11 mouse cellular contexts compared by ENCODE assay signal in the genomic region with DNA sequence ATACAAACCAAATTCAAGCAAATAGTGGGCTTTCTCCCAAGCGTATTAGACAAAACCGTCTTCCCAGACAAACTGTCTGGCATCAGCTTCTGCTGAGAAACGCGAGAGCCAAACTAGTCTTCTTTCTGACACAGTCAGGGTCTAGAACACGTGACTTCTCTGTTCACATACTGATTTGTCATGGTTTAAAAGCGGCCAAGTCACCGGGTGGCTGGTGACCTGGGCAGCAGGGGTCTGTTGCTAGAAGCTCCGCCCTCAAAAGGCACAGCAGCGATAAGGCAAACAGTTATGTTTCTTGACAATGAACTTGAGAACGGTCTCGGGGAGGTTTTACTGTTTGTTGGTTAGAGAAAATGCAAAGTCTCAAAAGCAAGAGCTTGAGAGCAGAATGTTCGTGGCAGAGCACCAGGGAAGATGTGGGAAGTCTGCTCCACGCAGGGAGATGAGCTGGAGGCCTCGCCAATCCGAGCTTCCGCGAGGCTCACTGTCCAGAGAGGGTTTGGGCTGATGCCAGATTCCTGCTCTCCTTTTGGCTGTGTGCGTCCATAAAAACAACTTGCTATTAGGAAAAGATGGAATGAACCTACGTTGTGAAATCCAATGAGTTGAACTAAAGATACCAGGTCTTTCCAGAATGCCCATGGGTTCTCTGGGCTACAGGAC. TPM values are rescaled to one million over a fixed set of nuclear protein-coding genes. Genes with fewer than 3 reads are reported as not detected.
DNase-seq lines count a peak whose midpoint lies in the region; ATAC-seq and TF ChIP-seq lines count a peak whose summit lies in the region.
"Had no signal": no experiment of that assay in that cellular context is flagged by ENCODE, and none has a peak within 500 bp of the region (broad histone marks: within the 10 kb centered on the region; RNA-seq: fewer than 3 reads in every experiment).

No protein-coding gene starts in this region.

- H3K27me3 ChIP-seq in hindbrain, embryonic 15.5 days, result no peaks in the 10 kb centered on the region
- no peaks in the 10 kb centered on the region for H3K27me3 ChIP-seq in hindbrain, embryonic 13.5 days
- 0 out of 4 replicates have a peak, but pooled peaks cover 0 to 2% of the 10 kb centered on the region in 2 experiments for H3K27me3 ChIP-seq in MEL (ENCODE audit: control insufficient read depth in 1 of 2, insufficient read depth in 2 of 2, low read length in 2 of 2)
- H3K27me3 ChIP-seq in forebrain, embryonic 10.5 days (ENCODE audit: poor library complexity, severe bottlenecking), result no peaks in the 10 kb centered on the region
- no peaks in the 10 kb centered on the region for H3K27me3 ChIP-seq in midbrain, embryonic 13.5 days
- H3K27me3 ChIP-seq: embryonic facial prominence, embryonic 12.5 days had no signal

- H3K27ac ChIP-seq in hindbrain, embryonic 15.5 days (replicated peaks), result no peak overlapping the region
- no peak overlapping the region for H3K27ac ChIP-seq in hindbrain, embryonic 13.5 days
- H3K27ac ChIP-seq in MEL (ENCODE audit: control insufficient read depth, low read depth, low read length), result no peak overlapping the region
- no peak overlapping the region for H3K27ac ChIP-seq in forebrain, embryonic 10.5 days
- no peak overlapping the region for H3K27ac ChIP-seq in midbrain, embryonic 13.5 days
- H3K27ac ChIP-seq: embryonic facial prominence, embryonic 12.5 days; macrophage had no signal

- 67% methylated on average over 19 of the region's 19 CpGs for whole genome bisulfite sequencing in hindbrain, embryonic 15.5 days
- WGBS in hindbrain, embryonic 13.5 days, result 79% methylated on average over 19 of the region's 19 CpGs
- 94% methylated on average over 19 of the region's 19 CpGs for WGBS in forebrain, embryonic 10.5 days
- WGBS in midbrain, embryonic 13.5 days, result 87% methylated on average over 19 of the region's 19 CpGs

- DNase-seq in MEL (ENCODE audit: low read depth, low spot score), result no peak
- peak; percentile 81 to 82 for DNase-seq in cerebellum, adult 18-20 months
- DNase-seq in kidney, postnatal 4 days, result peak; percentile 49 to 56
- DNase-seq in layer of hippocampus, postnatal 36 days, result no peak
- no peak for DNase-seq in forebrain, embryonic 10.5 days (ENCODE audit: extremely low spot score, low spot score)

- TF ChIP-seq POLR2A in MEL (IDR thresholded peaks at IDR 0.05; ENCODE audit: control insufficient read depth in 1 of 2, insufficient read depth in 1 of 2, low read depth in 1 of 2, low read length in 2 of 2, poor library complexity in 1 of 2), result no peak

- TF ChIP-seq RAD21 in MEL (IDR thresholded peaks at IDR 0.05; ENCODE audit: low read depth, low read length), result no peak

- H3K4me2 ChIP-seq in hindbrain, embryonic 15.5 days, result peak overlapping the region; percentile 13; the same call in 1 of the 2 replicates
- no peak overlapping the region for H3K4me2 ChIP-seq in hindbrain, embryonic 13.5 days
- no peak overlapping the region for H3K4me2 ChIP-seq in midbrain, embryonic 13.5 days (replicated peaks)
- H3K4me2 ChIP-seq: embryonic facial prominence, embryonic 12.5 days had no signal

- H3K4me3 ChIP-seq in hindbrain, embryonic 15.5 days, result no peak overlapping the region
- no peak overlapping the region for H3K4me3 ChIP-seq in hindbrain, embryonic 13.5 days
- no peak overlapping the region for H3K4me3 ChIP-seq in MEL (ENCODE audit: control insufficient read depth in 1 of 2, insufficient read depth in 1 of 2, low read depth in 2 of 2, low read length in 2 of 2)
- no peak overlapping the region for H3K4me3 ChIP-seq in forebrain, embryonic 10.5 days
- no peak overlapping the region for H3K4me3 ChIP-seq in midbrain, embryonic 13.5 days (replicated peaks)
- H3K4me3 ChIP-seq: embryonic facial prominence, embryonic 12.5 days had no signal

- H3K79me2 ChIP-seq in MEL (ENCODE audit: control insufficient read depth, insufficient read depth, low read length, poor library complexity), result no peaks in the 10 kb centered on the region

- TF ChIP-seq EP300 in MEL (IDR thresholded peaks at IDR 0.05; ENCODE audit: low read depth in 1 of 2, low read length in 2 of 2), result no peak

- TF ChIP-seq CTCF in MEL (IDR thresholded peaks at IDR 0.05 in 2 of 3, conservative IDR thresholded peaks at IDR 0.05 in 1 of 3; ENCODE audit: control insufficient read depth in 1 of 3, insufficient read depth in 1 of 3, low read depth in 2 of 3, low read length in 3 of 3, poor library complexity in 1 of 3, severe bottlenecking in 1 of 3), result no peak

- no peak overlapping the region for H3K9ac ChIP-seq in hindbrain, embryonic 15.5 days
- no peak overlapping the region for H3K9ac ChIP-seq in hindbrain, embryonic 13.5 days
- H3K9ac ChIP-seq in MEL (ENCODE audit: control insufficient read depth, low read depth, low read length, poor library complexity, severe bottlenecking), result no peak overlapping the region
- H3K9ac ChIP-seq in midbrain, embryonic 13.5 days (replicated peaks), result no peak overlapping the region
- H3K9ac ChIP-seq: embryonic facial prominence, embryonic 12.5 days had no signal

- H3K36me3 ChIP-seq in hindbrain, embryonic 15.5 days, result no peaks in the 10 kb centered on the region
- H3K36me3 ChIP-seq in hindbrain, embryonic 13.5 days, result no peaks in the 10 kb centered on the region
- no peaks in the 10 kb centered on the region for H3K36me3 ChIP-seq in MEL (ENCODE audit: control insufficient read depth in 1 of 2, insufficient read depth in 2 of 2, low read length in 2 of 2)
- no peaks in the 10 kb centered on the region for H3K36me3 ChIP-seq in forebrain, embryonic 10.5 days (replicated peaks)
- no peaks in the 10 kb centered on the region for H3K36me3 ChIP-seq in midbrain, embryonic 13.5 days
- H3K36me3 ChIP-seq: embryonic facial prominence, embryonic 12.5 days had no signal

- 0 out of 2 replicates have a peak, but pooled peaks cover 3% of the 10 kb centered on the region for H3K4me1 ChIP-seq in hindbrain, embryonic 15.5 days (replicated peaks)
- H3K4me1 ChIP-seq in hindbrain, embryonic 13.5 days (replicated peaks), result no peaks in the 10 kb centered on the region
- no peaks in the 10 kb centered on the region for H3K4me1 ChIP-seq in MEL (ENCODE audit: control insufficient read depth in 1 of 2, insufficient read depth in 2 of 2, low read length in 2 of 2)
- H3K4me1 ChIP-seq in forebrain, embryonic 10.5 days, result peaks cover 4% of the 10 kb centered on the region
- no peaks in the 10 kb centered on the region; the same call in 1 of the 2 replicates for H3K4me1 ChIP-seq in midbrain, embryonic 13.5 days (replicated peaks)

- H3K9me3 ChIP-seq in hindbrain, embryonic 15.5 days, result no peaks in the 10 kb centered on the region
- H3K9me3 ChIP-seq in hindbrain, embryonic 13.5 days, result no peaks in the 10 kb centered on the region
- H3K9me3 ChIP-seq in MEL (replicated peaks; ENCODE audit: insufficient read depth, low read length), result no peaks in the 10 kb centered on the region
- 0 out of 2 replicates have a peak, but pooled peaks cover 5% of the 10 kb centered on the region for H3K9me3 ChIP-seq in forebrain, embryonic 10.5 days
- H3K9me3 ChIP-seq in midbrain, embryonic 13.5 days, result peaks cover 5% of the 10 kb centered on the region; the same call in 1 of the 2 replicates
- H3K9me3 ChIP-seq: embryonic facial prominence, embryonic 12.5 days had no signal

- ATAC-seq in hindbrain, embryonic 15.5 days (ENCODE audit: low FRiP score, low read depth), result no peak
- no peak for ATAC-seq in hindbrain, embryonic 13.5 days (ENCODE audit: low FRiP score)
- ATAC-seq in midbrain, embryonic 13.5 days, result no peak

TF ChIP-seq in MEL, 35 proteins besides CTCF, POLR2A, EP300 and RAD21:
- 0 out of 2 replicates have a peak, but pooled peaks have one; percentile 24 for TF ChIP-seq USF1 (IDR thresholded peaks at IDR 0.05; ENCODE audit: low read depth, low read length)
- TF ChIP-seq E2F4 (IDR thresholded peaks at IDR 0.05; ENCODE audit: borderline replicate concordance, low read depth, low read length), result no peak

RNA-seq across cellular contexts. Expression of gene Gas2l3, which starts 43.0 kb away (rescaled TPM):
- 5.5 and 7.4 TPM in 2 replicates for polyA plus RNA-seq in hindbrain, embryonic 15.5 days (2015; fragmentation: Nextera tagmentation; extraction: Ambion mirVana)
- 7.1 and 7.8 TPM in 2 replicates for polyA plus RNA-seq in hindbrain, embryonic 13.5 days (2015; fragmentation: Nextera tagmentation; extraction: Ambion mirVana)
- total RNA-seq in MEL (2012; rRNA removed), result 2.9 and 3.4 TPM in 2 replicates
- 1 to 10 TPM in 1 of 2 experiments, not detected in 1; 3.7 TPM for polyA plus RNA-seq in MEL (2012; ENCODE audit: insufficient read depth in 1 of 2, insufficient read length in 2 of 2, low read depth in 1 of 2, low replicate concordance in 2 of 2, missing spikeins in 1 of 2)
- 1 to 10 TPM; 2.3 to 2.8 TPM for total RNA-seq in layer of hippocampus, postnatal 36 days (2021)
- polyA plus RNA-seq in forebrain, embryonic 10.5 days (2016; fragmentation: Nextera tagmentation; extraction: Ambion mirVana), result 14.7 and 15.4 TPM in 2 replicates
- 6.8 and 7.3 TPM in 2 replicates for polyA plus RNA-seq in midbrain, embryonic 13.5 days (2015; fragmentation: Nextera tagmentation; extraction: Ambion mirVana)

RNA-seq across cellular contexts. Expression of gene Ano4, which starts 56.2 kb away (rescaled TPM):
- polyA plus RNA-seq in hindbrain, embryonic 15.5 days (2015; fragmentation: Nextera tagmentation; extraction: Ambion mirVana), result 9.3 and 10.1 TPM in 2 replicates
- 6.8 and 7.2 TPM in 2 replicates for polyA plus RNA-seq in hindbrain, embryonic 13.5 days (2015; fragmentation: Nextera tagmentation; extraction: Ambion mirVana)
- not detected in 2 replicates for total RNA-seq in MEL (2012; rRNA removed)
- not detected for polyA plus RNA-seq in MEL (2012; ENCODE audit: insufficient read depth in 1 of 2, insufficient read length in 2 of 2, low read depth in 1 of 2, low replicate concordance in 2 of 2, missing spikeins in 1 of 2)
- total RNA-seq in layer of hippocampus, postnatal 36 days (2021), result 10 to 100 TPM; 18.6 to 19.4 TPM
- 0.22 and 0.41 TPM in 2 replicates for polyA plus RNA-seq in forebrain, embryonic 10.5 days (2016; fragmentation: Nextera tagmentation; extraction: Ambion mirVana)
- 5.4 and 6.4 TPM in 2 replicates for polyA plus RNA-seq in midbrain, embryonic 13.5 days (2015; fragmentation: Nextera tagmentation; extraction: Ambion mirVana)
- polyA plus RNA-seq: macrophage; small intestine, adult 2 months had no signal

Comparison
In these comparisons a context has a peak if more than half of its experiments do, and no peak if none do; other contexts are left out.
1. DNase-seq: peak in cerebellum, adult 18-20 months (2 of 2) and kidney, postnatal 4 days (2 of 2); none in MEL (single experiment), layer of hippocampus, postnatal 36 days (0 of 2) and forebrain, embryonic 10.5 days (single experiment).